Mouse (Mus musculus) gastrocnemius, postnatal 4 days (tissue): ENCODE measurements at regions not wholly inside any gene's neighbourhood (a gene's known extent, or its start where the extent isn't known, plus 50 kb on each side); places are given as distances from the start of the nearest gene placed in this dataset.

ENCODE experiments used
- DNase-seq, 2 experiments: peaks; one replicate each; pipeline ENCODE4 v3.0.0; 2021 to 2022; ENCODE audit warnings: low spot score in 2 of 2, mixed read lengths in 2 of 2

- peak; percentile 54 to 81 for DNase-seq
Observed at GRCm38 (mm10) chr9:63896073-63896807, 125.6 kb downstream of the Smad6 start.

- no peak for DNase-seq
Observed at GRCm38 (mm10) chr9:63892235-63892971, 129.5 kb downstream of the Smad6 start.

DNA sequence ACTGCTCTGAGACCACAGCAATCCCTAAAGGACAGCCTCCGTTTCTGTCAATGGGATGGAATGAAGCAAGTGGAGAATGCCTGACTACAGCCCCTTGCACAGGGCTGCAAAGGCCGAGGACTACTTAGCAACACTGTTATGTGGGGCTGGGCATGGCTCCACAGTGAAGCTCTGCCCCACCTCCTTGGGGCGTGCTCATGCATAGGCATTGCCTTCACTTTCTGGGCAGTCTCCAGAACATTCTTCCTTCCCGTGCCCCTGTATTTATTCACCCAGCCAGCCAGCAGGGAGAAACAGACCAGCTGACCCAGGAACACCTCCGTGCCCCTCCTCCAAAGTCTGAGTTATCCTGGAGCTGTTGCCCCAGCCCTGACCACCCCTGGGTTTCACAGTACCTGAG lies 131.1 kb downstream of the Smad6 start:
- no peak for DNase-seq

- no peak for DNase-seq
Observed at GRCm38 (mm10) chr9:63889570-63889969, 131.8 kb upstream of the Smad3 start.

- DNase-seq = no peak
Observed at GRCm38 (mm10) chr9:63884971-63885370, 127.2 kb upstream of the Smad3 start.

DNA sequence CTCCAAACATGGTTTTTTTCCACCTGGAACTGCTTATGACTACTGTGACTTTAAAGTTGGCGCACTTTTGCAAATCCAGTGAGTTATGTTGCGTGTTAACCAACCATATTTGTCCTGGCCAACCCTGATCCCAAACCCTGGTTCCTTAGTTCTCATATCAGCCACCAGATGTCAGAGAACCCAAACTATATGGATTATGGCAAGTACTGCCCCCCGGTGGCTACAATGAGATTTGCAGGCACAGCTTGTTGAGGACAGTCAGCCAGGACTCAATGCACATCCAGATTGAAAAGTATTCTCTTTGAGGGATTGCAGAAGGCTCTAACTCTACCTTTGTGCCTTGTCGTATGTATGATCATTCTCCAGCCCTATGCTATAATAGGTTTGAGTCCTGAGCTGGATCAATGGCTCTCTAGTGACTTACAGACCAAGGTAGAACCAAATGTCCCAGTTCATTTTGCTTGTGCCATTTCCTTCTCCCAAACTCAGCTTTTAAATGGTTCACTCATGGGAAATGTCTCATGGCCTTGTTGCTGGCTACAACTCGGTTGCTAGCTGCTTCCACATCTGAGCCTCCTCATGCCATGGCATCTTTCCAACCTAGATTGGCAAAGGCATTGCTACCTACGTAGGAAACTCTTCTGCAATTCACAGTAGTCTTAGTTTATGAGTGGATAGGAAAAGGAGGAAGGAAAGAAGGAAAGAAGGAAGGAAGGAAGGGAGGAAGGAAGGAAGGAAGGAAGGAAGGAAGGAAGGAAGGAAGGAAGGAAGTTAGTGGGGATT lies 126.1 kb upstream of the Smad3 start:
- no peak for DNase-seq

DNA sequence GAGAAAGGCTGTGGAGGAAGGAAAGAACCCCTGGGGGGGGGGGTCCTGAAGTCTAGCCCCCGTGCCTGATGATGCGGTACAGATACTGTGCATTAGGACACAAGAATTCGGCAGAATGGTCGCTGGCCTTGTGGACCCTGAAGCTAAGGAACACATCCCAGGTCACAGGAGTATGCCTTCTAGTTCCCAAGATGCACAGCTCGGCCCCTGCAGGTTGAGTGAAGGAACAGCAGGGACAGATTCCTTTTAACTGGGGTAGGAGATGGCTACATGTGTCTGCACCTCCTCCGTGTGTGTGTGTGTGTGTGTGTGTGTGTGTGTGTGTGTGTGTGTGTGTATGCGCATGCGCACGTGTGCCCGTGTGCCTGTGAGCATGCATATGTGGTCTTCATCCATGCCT lies 123.9 kb upstream of the Smad3 start:
- no peak for DNase-seq

GRCm38 (mm10) chr9:63881261-63881563 lies 123.4 kb upstream of the Smad3 start:
- no peak for DNase-seq

DNA sequence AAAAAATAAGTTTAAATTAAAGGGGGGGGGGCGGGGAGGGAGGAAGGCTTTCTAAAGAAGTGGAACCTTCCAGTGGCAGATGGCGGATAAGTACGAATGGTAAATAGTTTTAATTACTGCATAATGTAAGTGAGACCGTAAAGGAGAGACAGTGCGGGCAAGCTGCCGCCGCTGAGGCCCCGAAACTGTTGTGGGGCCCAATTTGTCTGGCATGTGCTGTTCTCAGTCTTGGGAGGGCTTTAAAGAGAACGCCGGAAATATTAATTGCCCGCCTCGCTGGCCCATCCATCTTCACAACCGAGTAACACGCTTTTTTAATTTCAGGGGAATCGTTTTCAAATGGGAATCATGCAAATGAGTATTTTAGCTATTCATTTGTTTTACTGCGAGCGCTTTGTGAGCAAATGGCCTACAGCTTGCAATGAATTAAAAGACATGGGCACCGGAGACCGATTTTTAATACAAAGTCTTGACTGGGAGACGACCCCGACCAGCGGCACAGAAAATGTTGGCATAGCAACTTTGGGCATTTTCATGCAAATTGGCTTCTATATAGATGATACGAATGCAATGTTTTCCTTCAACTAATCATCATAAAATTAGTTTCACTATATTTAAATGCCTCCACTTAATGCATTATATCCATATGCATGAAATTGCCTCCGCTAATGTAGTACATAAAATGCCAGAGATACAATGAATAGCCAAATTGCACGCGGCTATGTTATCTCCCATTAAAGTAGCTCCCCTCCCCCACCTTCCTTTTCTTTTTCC lies 122.9 kb upstream of the Smad3 start:
- DNase-seq = no peak

DNA sequence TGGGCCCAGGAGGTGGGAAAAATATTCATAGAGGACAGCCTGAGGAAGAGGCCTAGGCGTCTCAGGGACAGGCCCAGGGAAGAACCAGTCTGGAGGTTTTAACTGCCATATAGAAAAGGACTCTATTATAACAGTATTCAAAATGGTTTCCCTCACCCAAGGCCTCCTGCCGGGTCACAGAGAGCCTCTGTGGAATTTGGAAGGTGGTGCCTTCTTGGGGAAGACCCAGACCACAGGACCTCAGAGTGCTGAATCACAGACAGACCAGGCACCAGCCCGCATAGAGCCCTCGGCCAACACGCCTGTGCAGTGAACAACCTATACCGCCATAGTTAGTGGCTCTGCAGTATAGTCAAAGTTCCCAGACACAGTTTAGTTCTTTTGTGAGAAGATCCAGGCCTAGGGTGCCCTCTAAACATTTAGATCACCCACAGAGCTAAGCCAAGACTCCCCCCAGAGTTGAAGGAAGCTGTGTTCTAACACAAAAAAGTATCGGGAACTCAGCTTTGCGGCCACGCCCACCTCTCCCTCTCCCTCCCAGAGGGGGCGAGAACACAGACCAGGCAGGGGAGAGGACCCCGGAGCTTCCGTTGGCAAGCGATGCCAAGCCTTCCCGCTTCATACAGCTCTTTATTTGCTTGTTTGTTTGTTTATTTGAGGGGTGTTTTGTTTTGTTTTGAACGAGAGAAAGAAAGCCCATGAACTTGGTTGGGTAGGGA lies 122.1 kb upstream of the Smad3 start:
- no peak for DNase-seq

GRCm38 (mm10) chr9:63877864-63878263 lies 120.1 kb upstream of the Smad3 start:
- DNase-seq = no peak

DNA sequence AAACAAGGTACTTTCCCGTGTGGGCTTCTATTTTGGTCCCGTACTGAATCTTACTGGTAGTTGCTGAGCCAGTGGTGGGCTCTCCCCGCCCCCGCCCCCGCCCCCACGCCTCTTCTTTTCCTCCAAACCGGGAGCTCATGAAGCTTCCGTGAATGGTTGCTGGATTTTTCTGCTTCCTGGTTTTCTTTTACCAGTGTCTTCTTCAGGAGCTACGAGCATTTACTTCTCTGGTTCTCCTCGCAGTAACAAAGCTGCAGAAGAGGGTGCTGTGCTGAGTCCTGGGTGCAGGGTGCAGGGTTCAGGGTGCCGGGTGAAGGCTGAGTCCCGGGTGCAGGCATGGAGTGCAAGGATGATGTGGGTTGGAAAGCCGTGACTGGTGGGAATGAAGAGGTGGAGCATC lies 119.1 kb upstream of the Smad3 start:
- no peak for DNase-seq

GRCm38 (mm10) chr9:63876023-63876422 lies 118.2 kb upstream of the Smad3 start:
- no peak for DNase-seq

DNA sequence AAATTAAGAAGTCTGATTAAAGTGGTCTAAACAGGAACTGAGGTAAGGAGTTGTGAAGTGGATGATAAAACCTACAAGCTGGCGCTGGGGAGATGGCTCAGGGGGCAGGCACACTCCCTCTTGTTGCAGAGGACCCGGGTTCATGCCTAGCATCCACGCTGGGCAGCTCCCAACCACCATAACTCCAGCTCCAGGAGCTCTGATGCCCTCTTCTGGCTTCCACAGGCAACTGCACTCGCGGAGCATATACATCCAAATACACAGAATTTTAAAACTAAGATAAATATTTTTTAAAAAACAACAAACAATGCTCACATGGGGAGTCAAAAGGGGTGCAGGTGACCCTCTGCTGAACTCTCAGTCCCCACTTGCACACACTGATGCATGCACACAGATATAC lies 117.4 kb upstream of the Smad3 start:
- DNase-seq = no peak

GRCm38 (mm10) chr9:63864350-63864749 lies 106.6 kb upstream of the Smad3 start:
- no peak for DNase-seq

GRCm38 (mm10) chr9:63863328-63863727 lies 105.5 kb upstream of the Smad3 start:
- no peak for DNase-seq

DNA sequence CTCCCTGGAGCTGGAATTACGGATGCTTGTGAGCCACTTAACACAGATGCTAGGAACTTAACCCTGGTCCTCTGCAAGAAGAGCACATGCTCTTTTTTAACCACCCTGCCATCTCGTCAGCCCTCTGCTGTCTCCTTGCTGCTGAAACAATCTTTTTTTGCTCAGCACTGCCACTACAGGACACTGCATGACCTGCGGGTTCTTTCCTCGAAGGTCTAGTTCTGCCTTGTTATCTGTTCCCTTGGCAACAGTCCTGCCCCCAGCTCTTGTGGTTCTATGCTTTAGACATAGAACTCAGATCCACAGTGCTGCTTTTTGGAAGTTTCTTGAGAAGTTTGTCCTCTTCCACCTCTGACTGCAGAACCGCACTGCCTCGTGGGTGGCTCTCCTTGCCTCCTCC lies 104.6 kb upstream of the Smad3 start:
- DNase-seq = no peak

- no peak for DNase-seq
Observed at GRCm38 (mm10) chr9:63861418-63861817, 103.6 kb upstream of the Smad3 start.

DNA sequence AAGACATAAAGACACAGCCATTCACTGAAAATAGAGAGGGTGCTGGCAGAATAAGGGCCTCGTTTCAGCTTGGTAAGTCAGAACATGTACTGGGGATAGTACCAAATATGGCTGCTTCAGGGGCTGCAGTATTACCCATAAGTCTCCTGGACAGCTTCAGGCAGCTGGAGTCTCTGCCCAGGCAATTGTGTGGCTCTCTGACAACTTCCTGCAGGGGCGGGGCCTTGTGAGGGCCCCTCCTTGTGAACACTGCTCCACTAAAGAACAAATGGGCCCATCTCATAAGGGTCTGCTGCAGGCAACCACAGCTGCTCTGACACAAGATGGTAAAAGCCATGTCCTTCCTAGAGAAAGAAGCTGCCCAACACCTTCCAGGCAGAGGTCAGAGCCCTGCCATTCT lies 102.4 kb upstream of the Smad3 start:
- no peak for DNase-seq

- DNase-seq = no peak
Observed at GRCm38 (mm10) chr9:63856065-63856736, 98.4 kb upstream of the Smad3 start.
